Mouse (Mus musculus): Measurements from ENCODE around the gene Dnajc28. TPM values are rescaled to one million over a fixed set of nuclear protein-coding genes. Genes with fewer than 3 reads are reported as not detected.
"Not testable (repeated sequence)": the region's sequence is repeated elsewhere in the genome, so short reads cannot be mapped to it uniquely, and the experiment has no call there.

The Dnajc28 gene
- polyA plus RNA-seq, 1 experiment from 2014 or later = 8.0 TPM

- Histone ChIP-seq H3K4me3 (replicated peaks) (peak within 1 kb of the TSS; percentile 74), H3K36me3 (peaks cover 15% of the 10 kb centered on the region), H3K4me1 (replicated peaks) (peaks cover 36% of the 10 kb centered on the region), H3K9ac (replicated peaks) (peak within 1 kb of the TSS; percentile 87), H3K27me3 (no peaks in the 10 kb centered on the region), H3K27ac (peak within 1 kb of the TSS; percentile 98), H3K9me3 (no peaks in the 10 kb centered on the region), H3K4me2 (replicated peaks) (peak within 1 kb of the TSS; percentile 88)
- ATAC-seq = peak; percentile 96
- WGBS = under 1% methylated on average over 70 of the region's 70 CpGs
Measured at GRCm38 (mm10) chr16:91647461-91648219, 28.8 kb upstream of the Dnajc28 start, which contains the start of gene Son. Gene Son (plus strand): TSS chr16:91647506.

DNA sequence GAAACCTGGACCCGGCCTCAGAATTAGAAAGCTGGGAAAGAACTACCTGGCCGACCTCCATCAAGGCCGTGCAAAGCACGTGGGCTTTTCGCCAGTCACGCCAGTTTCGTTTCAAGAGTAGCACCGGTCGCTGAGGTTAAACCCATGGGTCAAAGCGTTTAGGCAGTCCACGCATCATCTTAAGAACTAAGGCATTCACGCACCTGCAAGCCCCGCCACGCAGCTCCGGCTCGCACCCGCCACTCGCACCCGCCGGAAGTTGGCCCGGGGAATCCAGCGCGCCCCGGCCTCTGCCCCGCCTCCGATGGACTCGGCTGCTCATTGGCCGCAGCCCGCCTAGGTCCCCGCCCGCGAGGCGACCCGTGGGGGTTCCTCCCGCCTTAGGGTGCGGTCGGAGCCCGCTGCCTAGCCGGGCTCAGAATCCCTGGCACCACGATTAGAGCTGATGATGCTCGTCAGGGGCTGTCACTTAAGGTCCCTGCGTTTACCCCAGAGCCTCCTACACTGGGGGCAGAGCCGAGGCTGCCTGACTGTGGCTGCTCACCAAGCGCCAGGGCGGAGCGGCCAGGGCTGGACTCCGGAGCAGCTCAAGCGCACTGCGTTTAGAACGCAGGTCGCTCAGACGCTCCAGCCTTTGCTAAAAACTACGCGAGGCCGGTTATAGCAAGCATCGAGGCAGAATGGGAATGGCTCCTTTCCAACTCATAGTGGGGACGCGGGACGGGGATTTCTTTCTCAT, 28.0 kb upstream of the Dnajc28 start, which contains the start of gene Gart:
Gart (minus strand) TSS at position 272 of the 739 bp plus-strand sequence.
- H3K9me3 ChIP-seq = no peaks in the 10 kb centered on the region
- peaks cover 14% of the 10 kb centered on the region for H3K36me3 ChIP-seq
- H3K27ac ChIP-seq = peak within 1 kb of the TSS; percentile 98
- no peaks in the 10 kb centered on the region for H3K27me3 ChIP-seq
- peak within 1 kb of the TSS; percentile 87 for H3K9ac ChIP-seq (replicated peaks)
- under 1% methylated on average over 59 of the region's 59 CpGs for WGBS
- peaks cover 28% of the 10 kb centered on the region for H3K4me1 ChIP-seq (replicated peaks)
- peak; percentile 91 for ATAC-seq
- peak within 1 kb of the TSS; percentile 88 for H3K4me2 ChIP-seq (replicated peaks)
- peak within 1 kb of the TSS; percentile 74 for H3K4me3 ChIP-seq (replicated peaks)

GRCm38 (mm10) chr16:91645995-91646602, 27.3 kb upstream of the Dnajc28 start:
- Histone ChIP-seq H3K4me3 (replicated peaks) (peak overlapping the region; percentile 74), H3K27ac (no peak overlapping the region), H3K9me3 (no peaks in the 10 kb centered on the region), H3K27me3 (no peaks in the 10 kb centered on the region), H3K4me1 (replicated peaks) (peaks cover 28% of the 10 kb centered on the region), H3K4me2 (replicated peaks) (peak overlapping the region; percentile 88), H3K9ac (replicated peaks) (peak overlapping the region; percentile 87), H3K36me3 (peaks cover 18% of the 10 kb centered on the region)
- ATAC-seq = no peak
- WGBS = 1% methylated on average over 11 of the region's 11 CpGs

- 50% methylated on average over 1 of the region's 2 CpGs for WGBS
- H3K4me2 ChIP-seq (replicated peaks); H3K27me3 ChIP-seq; H3K9ac ChIP-seq (replicated peaks); H3K9me3 ChIP-seq; ATAC-seq; H3K27ac ChIP-seq; H3K4me3 ChIP-seq (replicated peaks): not testable (repeated sequence)
- peaks cover 24% of the 10 kb centered on the region for H3K4me1 ChIP-seq (replicated peaks)
- peaks cover 24% of the 10 kb centered on the region for H3K36me3 ChIP-seq
Measured at GRCm38 (mm10) chr16:91645420-91645819, 26.6 kb upstream of the Dnajc28 start.

GRCm38 (mm10) chr16:91644901-91645300, 26.1 kb upstream of the Dnajc28 start:
- Histone ChIP-seq H3K9me3 (no peaks in the 10 kb centered on the region), H3K4me3 (replicated peaks) (no peak overlapping the region), H3K9ac (replicated peaks) (no peak overlapping the region), H3K27me3 (no peaks in the 10 kb centered on the region), H3K4me2 (replicated peaks) (no peak overlapping the region), H3K36me3 (peaks cover 29% of the 10 kb centered on the region), H3K4me1 (replicated peaks) (peaks cover 19% of the 10 kb centered on the region), H3K27ac (no peak overlapping the region)
- WGBS = 85% methylated on average over 2 of the region's 2 CpGs
- no peak for ATAC-seq

- Histone ChIP-seq H3K36me3 (peaks cover 74% of the 10 kb centered on the region), H3K9me3 (no peaks in the 10 kb centered on the region), H3K9ac (replicated peaks) (no peak overlapping the region), H3K4me1 (replicated peaks) (peaks cover 4% of the 10 kb centered on the region; the same call in 1 of the 2 replicates), H3K4me3 (replicated peaks) (no peak overlapping the region), H3K4me2 (replicated peaks) (no peak overlapping the region), H3K27ac (no peak overlapping the region), H3K27me3 (no peaks in the 10 kb centered on the region)
- ATAC-seq = no peak
- 94% methylated on average over 8 of the region's 8 CpGs for WGBS
Measured at GRCm38 (mm10) chr16:91640171-91640570, 21.3 kb upstream of the Dnajc28 start.

DNA sequence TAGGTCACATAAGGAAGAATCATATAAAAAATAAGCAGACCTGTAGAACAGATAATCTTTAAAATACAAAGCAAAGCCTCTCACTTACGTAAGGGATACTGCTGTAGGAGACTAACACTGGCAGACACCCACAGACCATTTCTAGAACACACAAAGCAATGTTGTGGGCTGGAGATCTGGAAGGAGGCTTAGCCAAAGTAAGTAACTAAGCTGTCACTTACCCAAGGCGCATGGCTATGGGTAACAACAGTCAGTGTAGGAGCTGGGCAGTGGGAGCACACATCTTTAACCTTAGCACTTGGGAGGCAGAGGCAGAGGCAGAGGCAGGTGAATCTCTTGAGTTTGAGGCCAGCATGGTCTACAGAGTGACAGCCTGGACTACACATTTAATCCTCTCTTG, 20.8 kb upstream of the Dnajc28 start:
- no peak overlapping the region for H3K4me2 ChIP-seq (replicated peaks)
- H3K27me3 ChIP-seq = no peaks in the 10 kb centered on the region
- H3K4me3 ChIP-seq (replicated peaks) = no peak overlapping the region
- no peaks in the 10 kb centered on the region for H3K9me3 ChIP-seq
- H3K9ac ChIP-seq (replicated peaks) = no peak overlapping the region
- no peak overlapping the region for H3K27ac ChIP-seq
- 94% methylated on average over 2 of the region's 2 CpGs for WGBS
- peaks cover under 1% of the 10 kb centered on the region; the same call in 1 of the 2 replicates for H3K4me1 ChIP-seq (replicated peaks)
- peaks cover 78% of the 10 kb centered on the region for H3K36me3 ChIP-seq
- ATAC-seq = no peak

DNA sequence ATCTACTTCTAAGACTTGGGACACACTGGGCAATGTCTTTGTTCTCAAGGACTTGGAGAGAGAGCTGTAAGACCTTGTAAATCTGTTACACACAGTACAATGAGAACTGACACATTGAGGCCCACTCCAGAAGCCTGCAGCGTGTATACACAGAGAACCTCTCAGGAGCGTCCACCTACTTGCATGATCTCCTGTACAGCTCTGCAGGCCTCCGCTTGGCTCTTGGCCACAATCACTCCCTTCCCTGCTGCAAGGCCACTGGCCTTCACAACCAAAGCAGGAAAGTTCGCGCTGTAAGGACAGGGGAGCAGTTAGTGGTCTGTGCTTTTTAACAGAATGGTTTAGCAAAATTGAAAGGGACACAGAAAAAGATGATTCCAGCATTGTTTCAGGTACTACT, 20.3 kb upstream of the Dnajc28 start:
- Histone ChIP-seq H3K4me1 (replicated peaks) (no peaks in the 10 kb centered on the region), H3K27me3 (no peaks in the 10 kb centered on the region), H3K4me2 (replicated peaks) (no peak overlapping the region), H3K9ac (replicated peaks) (no peak overlapping the region), H3K4me3 (replicated peaks) (no peak overlapping the region), H3K27ac (no peak overlapping the region), H3K36me3 (peaks cover 83% of the 10 kb centered on the region), H3K9me3 (no peaks in the 10 kb centered on the region)
- no peak for ATAC-seq
- WGBS = 94% methylated on average over 5 of the region's 5 CpGs

GRCm38 (mm10) chr16:91633641-91634040, 14.8 kb upstream of the Dnajc28 start:
- no peak overlapping the region for H3K27ac ChIP-seq
- no peak overlapping the region for H3K4me3 ChIP-seq (replicated peaks)
- no peak overlapping the region for H3K9ac ChIP-seq (replicated peaks)
- H3K9me3 ChIP-seq = no peaks in the 10 kb centered on the region
- no peaks in the 10 kb centered on the region for H3K4me1 ChIP-seq (replicated peaks)
- WGBS = 95% methylated on average over 12 of the region's 12 CpGs
- no peak for ATAC-seq
- H3K36me3 ChIP-seq = peaks cover 86% of the 10 kb centered on the region
- no peak overlapping the region for H3K4me2 ChIP-seq (replicated peaks)
- H3K27me3 ChIP-seq = no peaks in the 10 kb centered on the region

DNA sequence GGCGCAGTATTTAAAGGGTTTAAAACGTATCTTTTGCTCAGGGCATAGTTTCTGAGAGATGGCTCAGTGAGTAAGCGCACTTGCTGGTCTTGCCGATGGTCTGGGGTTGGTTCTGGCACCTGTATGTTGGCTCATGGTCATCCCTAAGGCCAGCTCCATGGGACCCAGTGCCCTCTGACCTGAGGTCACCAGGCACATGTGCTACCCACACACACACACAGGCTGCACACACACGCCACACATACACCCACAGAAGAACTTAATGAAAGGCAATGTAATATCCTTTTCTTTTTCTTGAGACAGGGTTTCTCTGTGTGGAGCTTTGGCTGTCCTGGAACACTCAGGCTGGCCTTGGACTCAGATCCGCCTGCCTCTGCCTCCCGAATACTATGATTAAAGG, 14.1 kb upstream of the Dnajc28 start:
- no peaks in the 10 kb centered on the region for H3K4me1 ChIP-seq (replicated peaks)
- ATAC-seq = no peak
- H3K4me3 ChIP-seq (replicated peaks) = no peak overlapping the region
- H3K4me2 ChIP-seq (replicated peaks) = no peak overlapping the region
- H3K27ac ChIP-seq = no peak overlapping the region
- H3K36me3 ChIP-seq = peaks cover 86% of the 10 kb centered on the region
- 97% methylated on average over 7 of the region's 7 CpGs for WGBS
- no peaks in the 10 kb centered on the region for H3K27me3 ChIP-seq
- no peaks in the 10 kb centered on the region for H3K9me3 ChIP-seq
- H3K9ac ChIP-seq (replicated peaks) = no peak overlapping the region

GRCm38 (mm10) chr16:91632439-91632838, 13.6 kb upstream of the Dnajc28 start:
- Histone ChIP-seq H3K9me3 (no peaks in the 10 kb centered on the region), H3K36me3 (peaks cover 86% of the 10 kb centered on the region), H3K4me1 (replicated peaks) (no peaks in the 10 kb centered on the region), H3K4me2 (replicated peaks) (no peak overlapping the region), H3K4me3 (replicated peaks) (no peak overlapping the region), H3K9ac (replicated peaks) (no peak overlapping the region), H3K27ac (no peak overlapping the region), H3K27me3 (no peaks in the 10 kb centered on the region)
- ATAC-seq = no peak
- 89% methylated on average over 5 of the region's 5 CpGs for WGBS

- Histone ChIP-seq H3K9ac (replicated peaks) (no peak overlapping the region), H3K27me3 (no peaks in the 10 kb centered on the region), H3K4me2 (replicated peaks) (no peak overlapping the region), H3K27ac (0 out of 2 replicates have a peak overlapping the region, but pooled peaks have one; percentile 19), H3K4me3 (replicated peaks) (no peak overlapping the region), H3K9me3 (no peaks in the 10 kb centered on the region), H3K4me1 (replicated peaks) (no peaks in the 10 kb centered on the region), H3K36me3 (peaks cover 83% of the 10 kb centered on the region)
- WGBS = 65% methylated on average over 1 of the region's 1 CpGs
- ATAC-seq = no peak
Measured at GRCm38 (mm10) chr16:91630584-91630983, 11.8 kb upstream of the Dnajc28 start.
